Mouse (Mus musculus) frontal cortex, postnatal 10 days (tissue): ENCODE measurements around the gene Atad5.
"Not testable (repeated sequence)": the region's sequence is repeated elsewhere in the genome, so short reads cannot be mapped to it uniquely, and the experiment has no call there.

Experiments used
- DNase-seq, 2 experiments: peaks; one replicate each; pipeline ENCODE4 v3.0.0; 2022; ENCODE audit warnings: low spot score in 2 of 2, mixed read lengths in 1 of 2

The Atad5 gene

DNA sequence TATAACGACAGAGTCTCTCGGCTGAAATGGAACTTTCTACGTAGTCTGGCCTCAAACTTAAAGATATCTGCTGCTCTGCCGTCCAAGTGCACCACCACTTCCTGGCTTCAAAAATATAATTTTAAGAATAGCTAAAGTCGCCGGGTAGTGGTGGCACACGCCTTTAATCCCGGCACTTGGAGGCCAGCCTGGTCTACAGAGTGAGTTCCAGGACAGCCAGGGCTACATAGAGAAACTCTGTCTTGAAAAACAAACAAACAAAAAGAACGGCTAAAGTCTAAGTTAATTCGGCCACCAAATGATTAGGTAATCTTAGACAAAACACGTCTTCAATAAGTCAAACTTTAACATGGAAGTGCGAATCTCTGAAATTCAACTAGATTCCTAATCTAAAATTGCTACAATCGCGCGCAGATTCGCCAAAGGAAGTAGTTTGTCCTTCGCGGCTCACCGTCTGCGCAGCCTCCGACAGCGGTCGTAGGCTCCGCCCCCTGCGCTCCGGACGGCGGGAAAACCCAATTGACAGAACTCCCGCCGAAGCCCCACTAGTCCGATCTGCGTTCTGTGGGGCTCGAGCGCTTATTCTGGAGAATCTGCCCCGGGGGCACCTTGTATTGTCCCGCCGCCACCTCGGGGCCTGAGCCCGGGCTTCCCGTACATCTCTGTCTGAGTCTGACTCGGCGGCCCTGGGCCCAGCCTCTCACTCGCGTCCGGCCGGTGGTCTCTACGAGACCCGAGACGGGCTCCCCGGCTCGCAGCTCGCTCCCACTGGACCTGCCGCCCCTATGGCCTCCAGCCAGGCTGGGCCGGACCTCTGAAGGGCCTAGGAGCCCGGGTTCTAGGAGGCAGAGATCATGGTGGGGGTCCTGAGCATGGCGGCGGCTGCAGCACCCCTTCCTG lies at the start of gene Atad5:
Gene Atad5 (plus strand): TSS at position 484 of the 900 bp plus-strand sequence.
- DNase-seq: peak; percentile 75 to 88

GRCm38 (mm10) chr11:80042615-80043418 lies 46.4 kb upstream of the Atad5 start:
- DNase-seq: peak in 1 of 2 experiments; percentile 25

DNA sequence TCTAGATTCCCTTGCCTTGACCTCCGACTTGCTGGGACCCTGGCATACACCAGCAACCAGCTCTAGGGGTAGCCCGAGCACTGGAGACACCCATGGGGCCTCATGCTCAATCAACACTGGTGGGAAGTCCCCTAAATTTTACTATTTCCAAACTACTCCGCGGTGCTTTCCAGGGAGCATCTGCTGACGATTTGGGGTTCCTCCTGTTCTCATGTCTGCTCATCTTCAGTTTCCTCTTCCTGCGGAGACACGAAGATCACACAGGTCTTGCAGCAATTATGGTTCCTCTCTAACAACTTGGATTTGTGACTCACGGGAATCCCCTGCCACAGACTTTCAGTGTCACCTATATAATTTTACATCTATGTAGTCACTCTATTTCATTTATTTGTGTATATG lies 45.8 kb upstream of the Atad5 start:
- DNase-seq: no peak

- no peak for DNase-seq
Observed at GRCm38 (mm10) chr11:80046856-80047255, 42.3 kb upstream of the Atad5 start.

- no peak for DNase-seq
Observed at GRCm38 (mm10) chr11:80050088-80050487, 39.1 kb upstream of the Atad5 start.

DNA sequence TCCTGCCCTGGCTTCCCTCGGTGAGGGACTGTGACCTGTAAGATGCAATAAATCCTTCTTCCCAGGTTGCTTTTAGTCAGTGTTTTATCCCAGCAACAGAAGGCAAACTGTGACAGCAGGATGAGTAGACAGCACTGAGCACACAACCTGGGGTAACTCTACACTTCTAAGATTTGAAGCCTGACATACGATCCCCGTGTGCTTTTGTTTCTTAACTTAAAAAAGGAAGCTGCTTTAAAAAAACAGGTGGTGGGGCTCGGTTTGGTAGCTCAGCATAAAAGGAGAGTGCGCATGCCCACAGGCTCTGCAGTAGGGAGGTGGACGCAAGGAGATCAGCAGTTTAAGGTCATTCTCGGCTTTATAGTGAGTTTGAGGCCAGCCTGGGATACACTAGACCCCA lies 36.7 kb upstream of the Atad5 start:
- no peak for DNase-seq

DNA sequence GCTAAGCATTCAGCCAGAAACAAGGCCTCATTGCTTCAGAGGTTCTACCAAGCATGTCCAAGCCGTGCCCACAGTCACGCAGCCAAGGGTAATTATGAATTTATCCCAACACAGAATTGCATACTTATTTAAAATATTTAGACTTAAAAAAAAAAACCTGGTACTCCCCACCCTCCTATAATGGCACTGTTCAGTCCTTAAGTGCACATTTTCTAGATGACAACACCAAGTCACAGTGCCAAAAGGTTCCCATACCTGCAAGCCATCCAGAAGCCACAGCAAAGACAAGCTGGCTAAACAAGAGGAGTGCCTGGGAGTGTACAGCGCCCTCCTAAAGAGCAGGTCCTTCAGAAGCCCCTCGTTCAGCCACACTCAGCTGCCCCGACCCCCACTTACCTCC lies 36.0 kb upstream of the Atad5 start:
- DNase-seq: no peak

DNA sequence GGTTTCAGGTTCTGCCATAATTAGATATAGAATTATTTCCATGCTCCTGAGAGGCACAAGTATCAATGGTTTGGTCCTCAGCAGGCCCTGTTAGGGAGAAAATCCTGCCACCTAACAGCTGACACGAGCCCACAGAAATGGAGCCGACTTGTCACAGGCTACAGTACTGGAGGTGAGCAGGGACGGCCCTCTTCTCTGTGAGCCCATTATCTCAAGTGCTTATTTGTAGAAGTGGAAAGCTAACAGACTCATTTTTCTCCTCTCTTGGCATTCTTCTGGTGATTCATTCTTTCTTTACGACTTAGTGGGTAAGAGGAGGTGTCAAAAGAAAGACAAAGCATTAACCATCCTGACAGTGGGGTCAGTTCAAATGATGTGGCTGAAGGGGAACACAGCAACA lies 34.5 kb upstream of the Atad5 start:
- DNase-seq: no peak

DNA sequence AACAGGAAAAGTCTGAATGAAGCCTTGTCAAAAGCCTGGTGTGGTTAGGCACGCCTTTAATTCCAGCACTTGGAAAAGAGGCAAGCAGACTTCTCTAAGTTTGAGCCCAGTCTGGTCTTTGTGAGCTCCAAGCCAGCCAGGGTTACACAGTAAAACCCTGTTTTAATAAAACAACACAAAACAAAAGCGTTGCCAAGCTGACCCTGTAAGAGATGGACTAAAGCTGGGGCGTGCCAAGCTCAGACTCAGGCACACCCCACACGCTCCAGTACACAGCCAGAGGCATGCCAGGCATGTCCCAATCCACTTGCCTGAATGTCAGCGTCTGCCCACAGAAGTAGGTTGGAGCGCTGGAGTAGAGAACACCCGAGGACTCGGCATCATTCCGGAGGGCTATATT lies 33.1 kb upstream of the Atad5 start:
- no peak for DNase-seq

GRCm38 (mm10) chr11:80062159-80062558 lies 27.0 kb upstream of the Atad5 start:
- peak; percentile 15 to 25 for DNase-seq

DNA sequence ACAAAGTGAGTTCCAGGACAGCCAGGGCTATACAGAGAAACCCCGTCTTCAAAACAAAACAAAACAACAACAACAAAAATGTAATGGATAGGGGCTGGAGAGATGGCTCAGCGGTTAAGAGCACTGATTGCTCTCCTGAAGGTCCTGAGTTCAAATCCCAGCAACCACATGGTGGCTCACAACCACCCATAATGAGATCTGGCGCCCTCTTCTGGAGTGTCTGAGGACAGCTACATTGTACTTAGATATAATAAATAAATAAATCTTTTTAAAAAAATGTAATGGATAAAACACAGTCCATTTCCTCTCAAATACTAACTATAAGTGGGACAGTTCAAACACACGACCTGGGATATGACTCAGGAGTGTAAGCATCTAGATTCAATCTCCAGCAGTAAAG lies 22.8 kb upstream of the Atad5 start:
- DNase-seq: not testable (repeated sequence)

GRCm38 (mm10) chr11:80067558-80067957 lies 21.6 kb upstream of the Atad5 start:
- no peak for DNase-seq

DNA sequence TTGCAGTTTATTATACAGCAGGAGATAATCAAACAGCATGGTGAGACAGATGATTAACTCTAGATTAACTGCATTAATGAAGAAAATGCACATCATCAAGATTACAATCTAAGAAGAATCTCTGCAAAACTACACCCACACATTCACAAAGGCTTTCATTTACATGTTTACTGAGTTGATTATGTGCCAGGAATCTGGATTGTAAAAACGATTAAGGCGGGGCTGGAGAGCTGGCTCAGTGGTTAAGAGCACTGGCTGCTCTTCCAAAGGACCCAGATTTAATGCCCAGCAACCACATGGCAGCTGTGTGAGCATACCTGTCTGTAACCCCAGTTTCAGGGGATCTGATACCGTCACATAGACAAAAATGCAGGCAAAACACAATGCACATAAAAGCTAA lies 19.4 kb upstream of the Atad5 start:
- no peak for DNase-seq

DNA sequence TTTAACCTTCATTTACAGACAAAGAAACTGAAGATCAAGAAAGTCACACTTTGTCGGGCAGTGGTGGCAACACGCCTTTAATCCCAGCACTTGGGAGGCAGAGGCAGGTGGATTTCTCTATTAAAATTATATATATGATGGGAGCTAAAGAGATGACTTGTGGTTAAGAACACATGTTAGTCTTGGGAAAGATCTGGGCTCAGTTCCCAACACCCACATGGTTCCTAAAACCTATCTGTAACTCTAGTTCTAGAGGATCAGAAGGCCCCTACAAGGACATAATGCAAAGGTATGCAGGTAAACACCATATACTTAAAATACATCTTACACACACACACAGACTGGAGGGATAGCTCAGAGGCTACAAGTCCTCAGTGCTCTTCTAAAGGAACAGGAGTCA lies 18.2 kb upstream of the Atad5 start:
- DNase-seq: no peak

DNA sequence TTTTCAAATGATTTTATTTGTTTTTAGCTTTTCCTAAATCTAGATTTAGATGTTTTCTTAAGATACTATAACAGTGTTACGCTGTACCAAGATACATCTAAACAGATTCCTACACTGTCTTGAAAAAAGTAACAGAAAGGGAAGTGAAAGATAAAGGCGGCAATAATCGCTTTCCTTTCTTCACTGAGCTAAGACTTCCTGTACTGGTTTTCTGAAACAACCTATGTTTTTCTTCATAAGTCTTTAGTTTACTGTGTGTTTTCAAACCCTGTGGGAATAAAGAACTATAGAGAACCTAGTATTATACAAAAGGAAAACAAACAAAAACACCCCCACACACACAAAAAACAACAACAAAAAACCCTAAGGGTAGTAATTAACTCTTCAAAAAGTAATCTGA lies 16.8 kb upstream of the Atad5 start:
- no peak for DNase-seq

DNA sequence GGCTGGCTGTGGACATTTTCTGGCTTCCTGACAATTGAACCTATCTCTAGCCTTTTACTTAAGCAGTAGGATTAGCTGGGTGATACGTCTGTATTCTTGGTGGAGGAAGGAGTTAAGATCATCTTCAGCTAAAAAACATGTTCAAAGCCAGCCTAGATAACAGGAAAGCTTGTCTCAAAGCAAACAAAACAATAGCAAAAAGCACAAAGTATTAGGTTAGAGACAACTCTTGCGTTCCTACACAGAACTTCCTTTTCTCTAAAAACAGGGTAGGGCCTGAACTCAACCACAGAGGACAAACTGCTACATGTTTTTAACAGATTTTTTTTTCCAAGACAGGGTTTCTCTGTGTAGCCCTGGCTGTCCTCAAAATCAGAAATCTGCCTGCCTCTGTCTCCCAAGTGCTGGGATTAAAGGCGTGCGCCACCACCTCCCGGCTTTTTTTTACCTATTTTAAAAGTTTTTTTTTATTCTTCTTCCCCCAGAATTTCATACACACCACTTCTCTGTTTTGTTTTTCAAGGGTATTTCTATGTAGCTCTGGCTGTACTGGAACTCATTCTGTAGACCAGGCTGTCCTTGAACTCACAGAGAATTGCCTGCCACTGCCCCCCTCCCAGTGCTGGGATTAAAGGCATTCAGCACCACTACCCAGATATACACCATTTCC lies 13.5 kb upstream of the Atad5 start:
- no peak for DNase-seq

DNA sequence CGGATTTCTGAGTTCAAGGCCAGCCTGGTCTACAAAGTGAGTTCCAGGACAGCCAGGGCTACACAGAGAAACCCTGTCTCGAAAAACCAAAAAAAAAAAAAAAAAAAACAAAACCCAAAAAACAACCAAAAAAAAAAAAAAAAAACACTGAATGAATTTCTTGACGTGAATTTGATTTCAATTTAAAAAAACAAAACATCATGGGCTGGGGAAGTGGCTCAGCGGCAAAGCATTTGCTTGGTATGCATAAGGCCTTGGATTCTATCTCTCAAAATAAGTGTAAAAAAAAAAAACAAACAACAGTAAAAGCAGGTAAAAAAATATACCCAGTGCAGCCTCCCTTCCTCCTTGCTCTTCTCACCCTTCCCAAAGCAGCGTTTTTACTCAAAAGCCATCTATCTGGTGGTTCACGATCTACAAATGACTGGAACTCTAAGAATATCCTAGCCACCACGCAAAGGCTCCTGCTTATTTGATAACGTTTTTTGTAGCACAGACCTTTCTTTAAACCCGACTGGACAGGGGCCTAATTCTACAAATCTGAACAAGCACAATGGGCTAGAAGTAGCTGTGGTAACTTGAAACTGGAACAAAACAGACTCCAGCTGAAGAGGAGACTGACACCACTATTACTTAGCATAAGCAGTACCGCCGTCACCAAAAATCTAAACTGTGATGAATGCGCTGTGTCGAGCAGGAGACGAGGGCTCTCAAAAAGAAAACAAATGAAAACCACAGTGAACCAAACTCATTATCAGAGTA lies 11.2 kb upstream of the Atad5 start:
- DNase-seq: no peak

GRCm38 (mm10) chr11:80078831-80079230 lies 10.4 kb upstream of the Atad5 start:
- no peak for DNase-seq

GRCm38 (mm10) chr11:80079751-80080150 lies 9.4 kb upstream of the Atad5 start:
- DNase-seq: no peak

- DNase-seq: no peak
Observed at GRCm38 (mm10) chr11:80080381-80080825, 8.8 kb upstream of the Atad5 start.
